Mouse (Mus musculus): ENCODE measurements at regions not wholly inside any gene's neighbourhood (a gene's known extent, or its start where the extent isn't known, plus 50 kb on each side); places are given as distances from the start of the nearest gene placed in this dataset.

GRCm38 (mm10) chr2:133614672-133615071 is 62.7 kb downstream of the Bmp2 start:
- DNase-seq (ENCODE audit: low spot score) (peak; percentile 82), ATAC-seq (replicated peaks; ENCODE audit: insufficient number of reproducible peaks, low FRiP score, low TSS enrichment, low read depth) (0 out of 2 replicates have a peak, but pooled peaks have one; percentile 56)
- Histone ChIP-seq H3K27me3 (ENCODE audit: control insufficient read depth, insufficient read depth, low read length) (no peaks in the 10 kb centered on the region), H3K27ac (replicated peaks; ENCODE audit: low read depth, low read length) (no peak overlapping the region), H3K4me2 (ENCODE audit: low read depth, low read length) (no peak overlapping the region), H3K36me3 (replicated peaks; ENCODE audit: control insufficient read depth, insufficient read depth, low read depth, low read length) (no peaks in the 10 kb centered on the region), H3K4me1 (ENCODE audit: control insufficient read depth, insufficient read depth, low read length) (no peaks in the 10 kb centered on the region), H3K4me3 (ENCODE audit: low read depth, low read length) (no peak overlapping the region), H3K9ac (replicated peaks; ENCODE audit: low read length) (no peak overlapping the region), H3K9me3 (replicated peaks; ENCODE audit: control insufficient read depth, low read length) (no peaks in the 10 kb centered on the region)
- WGBS, result 31% methylated on average over 4 of the region's 4 CpGs

DNA sequence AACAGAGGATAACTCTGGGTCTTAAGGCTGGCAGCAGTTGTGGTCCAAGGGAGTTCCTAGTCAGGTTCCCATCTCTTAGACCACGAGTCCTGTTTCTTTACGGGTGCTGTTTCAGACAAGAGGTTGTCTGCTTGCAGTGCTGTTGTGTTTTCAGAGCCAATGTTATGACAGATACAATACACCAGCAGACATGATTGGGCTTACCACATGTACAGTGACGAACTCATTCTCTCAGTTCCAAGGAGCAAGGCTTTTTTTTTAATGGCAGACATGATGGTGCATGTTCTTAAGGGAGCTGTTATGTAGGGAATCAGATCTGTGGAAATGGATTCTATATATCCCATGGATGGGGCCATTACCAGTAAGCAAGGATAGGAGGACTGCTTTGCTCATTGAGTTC is 63.3 kb downstream of the Bmp2 start:
- Histone ChIP-seq H3K9me3 (replicated peaks; ENCODE audit: control insufficient read depth, low read length) (no peaks in the 10 kb centered on the region), H3K4me3 (ENCODE audit: low read depth, low read length) (no peak overlapping the region), H3K4me2 (ENCODE audit: low read depth, low read length) (no peak overlapping the region), H3K4me1 (ENCODE audit: control insufficient read depth, insufficient read depth, low read length) (no peaks in the 10 kb centered on the region), H3K27me3 (ENCODE audit: control insufficient read depth, insufficient read depth, low read length) (no peaks in the 10 kb centered on the region), H3K36me3 (replicated peaks; ENCODE audit: control insufficient read depth, insufficient read depth, low read depth, low read length) (no peaks in the 10 kb centered on the region), H3K9ac (replicated peaks; ENCODE audit: low read length) (no peak overlapping the region), H3K27ac (replicated peaks; ENCODE audit: low read depth, low read length) (no peak overlapping the region)
- DNase-seq (ENCODE audit: low spot score) (no peak), ATAC-seq (replicated peaks; ENCODE audit: insufficient number of reproducible peaks, low FRiP score, low TSS enrichment, low read depth) (no peak)
- 84% methylated on average over 3 of the region's 3 CpGs for WGBS

DNA sequence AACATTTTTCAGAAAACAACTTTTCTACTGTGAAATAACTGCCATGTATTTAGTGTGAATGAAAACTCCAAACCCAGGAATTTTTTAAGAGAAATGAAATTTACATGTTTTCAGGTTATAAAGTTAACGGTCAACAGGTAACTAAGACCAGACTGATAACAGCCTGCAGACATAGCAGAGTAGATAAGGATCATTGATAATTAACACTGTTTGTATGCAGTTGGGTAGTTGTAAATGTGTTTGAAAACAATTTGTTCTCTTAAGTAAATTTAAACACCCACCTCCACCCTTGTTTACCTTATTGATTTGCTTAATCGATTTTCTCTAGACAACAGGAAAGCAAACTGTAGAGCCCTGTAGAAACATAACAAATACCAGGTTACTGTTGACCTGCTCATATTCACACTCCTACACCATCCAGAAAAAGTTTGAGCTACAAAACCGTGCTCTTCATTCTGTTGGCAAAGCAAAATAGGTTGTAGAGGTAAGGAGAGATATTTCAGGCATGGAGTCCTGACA is 65.4 kb downstream of the Bmp2 start:
- Histone ChIP-seq H3K4me3 (ENCODE audit: low read depth, low read length) (no peak overlapping the region), H3K27ac (replicated peaks; ENCODE audit: low read depth, low read length) (no peak overlapping the region), H3K4me1 (ENCODE audit: control insufficient read depth, insufficient read depth, low read length) (no peaks in the 10 kb centered on the region), H3K9me3 (replicated peaks; ENCODE audit: control insufficient read depth, low read length) (no peaks in the 10 kb centered on the region), H3K27me3 (ENCODE audit: control insufficient read depth, insufficient read depth, low read length) (no peaks in the 10 kb centered on the region), H3K4me2 (ENCODE audit: low read depth, low read length) (no peak overlapping the region), H3K9ac (replicated peaks; ENCODE audit: low read length) (no peak overlapping the region), H3K36me3 (replicated peaks; ENCODE audit: control insufficient read depth, insufficient read depth, low read depth, low read length) (no peaks in the 10 kb centered on the region)
- WGBS, result 73% methylated on average over 3 of the region's 3 CpGs
- DNase-seq (ENCODE audit: low spot score) (no peak), ATAC-seq (replicated peaks; ENCODE audit: insufficient number of reproducible peaks, low FRiP score, low TSS enrichment, low read depth) (no peak)

- no peak overlapping the region for H3K9ac ChIP-seq (replicated peaks; ENCODE audit: low read length)
- 23% methylated on average over 2 of the region's 2 CpGs for WGBS
- H3K27me3 ChIP-seq (ENCODE audit: control insufficient read depth, insufficient read depth, low read length), result no peaks in the 10 kb centered on the region
- no peaks in the 10 kb centered on the region for H3K36me3 ChIP-seq (replicated peaks; ENCODE audit: control insufficient read depth, insufficient read depth, low read depth, low read length)
- DNase-seq (ENCODE audit: low spot score), result no peak
- no peak overlapping the region for H3K4me2 ChIP-seq (ENCODE audit: low read depth, low read length)
- no peaks in the 10 kb centered on the region for H3K4me1 ChIP-seq (ENCODE audit: control insufficient read depth, insufficient read depth, low read length)
- H3K4me3 ChIP-seq (ENCODE audit: low read depth, low read length), result no peak overlapping the region
- no peaks in the 10 kb centered on the region for H3K9me3 ChIP-seq (replicated peaks; ENCODE audit: control insufficient read depth, low read length)
- no peak for ATAC-seq (replicated peaks; ENCODE audit: insufficient number of reproducible peaks, low FRiP score, low TSS enrichment, low read depth)
- H3K27ac ChIP-seq (replicated peaks; ENCODE audit: low read depth, low read length), result no peak overlapping the region
These were observed 70.6 kb downstream of the Bmp2 start for GRCm38 (mm10) chr2:133622523-133622922.

DNA sequence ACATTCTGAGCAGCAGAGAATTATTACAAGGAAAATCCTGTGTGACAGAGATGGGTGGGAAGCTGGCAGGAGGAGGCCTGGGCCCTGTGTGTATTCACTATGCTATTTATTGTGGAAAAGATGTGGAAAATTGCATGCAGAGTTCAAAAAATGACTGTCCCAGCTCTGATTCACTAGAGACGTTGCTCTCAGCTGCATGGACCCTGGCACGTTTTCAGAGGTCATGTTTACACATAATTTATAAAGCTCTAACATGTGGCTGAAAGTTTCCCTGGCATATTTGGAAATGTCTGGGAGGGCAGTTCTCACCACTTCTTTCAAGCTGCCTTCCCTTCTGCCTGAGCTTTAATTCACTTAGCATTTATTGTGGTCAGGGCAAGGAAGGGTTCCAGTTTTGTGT is 73.6 kb downstream of the Bmp2 start:
- no peak overlapping the region for H3K4me2 ChIP-seq (ENCODE audit: low read depth, low read length)
- no peak for ATAC-seq (replicated peaks; ENCODE audit: insufficient number of reproducible peaks, low FRiP score, low TSS enrichment, low read depth)

GRCm38 (mm10) chr2:133628874-133629273 is 76.9 kb downstream of the Bmp2 start:
- 78% methylated on average over 6 of the region's 6 CpGs for WGBS
- H3K9me3 ChIP-seq (replicated peaks; ENCODE audit: control insufficient read depth, low read length), result no peaks in the 10 kb centered on the region
- DNase-seq (ENCODE audit: low spot score), result no peak
- no peak for ATAC-seq (replicated peaks; ENCODE audit: insufficient number of reproducible peaks, low FRiP score, low TSS enrichment, low read depth)
- H3K27me3 ChIP-seq (ENCODE audit: control insufficient read depth, insufficient read depth, low read length), result no peaks in the 10 kb centered on the region
- no peak overlapping the region for H3K9ac ChIP-seq (replicated peaks; ENCODE audit: low read length)
- no peak overlapping the region for H3K4me3 ChIP-seq (ENCODE audit: low read depth, low read length)
- no peaks in the 10 kb centered on the region for H3K4me1 ChIP-seq (ENCODE audit: control insufficient read depth, insufficient read depth, low read length)
- H3K36me3 ChIP-seq (replicated peaks; ENCODE audit: control insufficient read depth, insufficient read depth, low read depth, low read length), result no peaks in the 10 kb centered on the region
- H3K27ac ChIP-seq (replicated peaks; ENCODE audit: low read depth, low read length), result no peak overlapping the region
- H3K4me2 ChIP-seq (ENCODE audit: low read depth, low read length), result no peak overlapping the region

More for the DNA sequence above, 73.6 kb downstream of the Bmp2 start:
- Histone ChIP-seq H3K4me1 (ENCODE audit: control insufficient read depth, insufficient read depth, low read length) (no peaks in the 10 kb centered on the region), H3K9ac (replicated peaks; ENCODE audit: low read length) (no peak overlapping the region), H3K27me3 (ENCODE audit: control insufficient read depth, insufficient read depth, low read length) (no peaks in the 10 kb centered on the region), H3K9me3 (replicated peaks; ENCODE audit: control insufficient read depth, low read length) (no peaks in the 10 kb centered on the region), H3K36me3 (replicated peaks; ENCODE audit: control insufficient read depth, insufficient read depth, low read depth, low read length) (no peaks in the 10 kb centered on the region), H3K27ac (replicated peaks; ENCODE audit: low read depth, low read length) (no peak overlapping the region), H3K4me3 (ENCODE audit: low read depth, low read length) (no peak overlapping the region)
- DNase-seq (ENCODE audit: low spot score), result no peak
- 42% methylated on average over 2 of the region's 2 CpGs for WGBS

- DNase-seq (ENCODE audit: low spot score) (peak; percentile 76), ATAC-seq (replicated peaks; ENCODE audit: insufficient number of reproducible peaks, low FRiP score, low TSS enrichment, low read depth) (peak; percentile 61; the same call in 1 of the 2 replicates)
- H3K36me3 ChIP-seq (replicated peaks; ENCODE audit: control insufficient read depth, insufficient read depth, low read depth, low read length), result no peaks in the 10 kb centered on the region
These were observed 83.5 kb downstream of the Bmp2 start for GRCm38 (mm10) chr2:133635434-133635833.

GRCm38 (mm10) chr2:133649874-133650481 is 98.0 kb downstream of the Bmp2 start:
- no peaks in the 10 kb centered on the region for H3K9me3 ChIP-seq (replicated peaks; ENCODE audit: control insufficient read depth, low read length)
- no peak overlapping the region for H3K27ac ChIP-seq (replicated peaks; ENCODE audit: low read depth, low read length)
- ATAC-seq (replicated peaks; ENCODE audit: insufficient number of reproducible peaks, low FRiP score, low TSS enrichment, low read depth) (no peak), DNase-seq (ENCODE audit: low spot score) (no peak)
- no peaks in the 10 kb centered on the region for H3K4me1 ChIP-seq (ENCODE audit: control insufficient read depth, insufficient read depth, low read length)
- H3K27me3 ChIP-seq (ENCODE audit: control insufficient read depth, insufficient read depth, low read length), result no peaks in the 10 kb centered on the region
- no peak overlapping the region for H3K4me2 ChIP-seq (ENCODE audit: low read depth, low read length)
- no peak overlapping the region for H3K4me3 ChIP-seq (ENCODE audit: low read depth, low read length)
- no peaks in the 10 kb centered on the region for H3K36me3 ChIP-seq (replicated peaks; ENCODE audit: control insufficient read depth, insufficient read depth, low read depth, low read length)
- WGBS, result 88% methylated on average over 6 of the region's 6 CpGs
- no peak overlapping the region for H3K9ac ChIP-seq (replicated peaks; ENCODE audit: low read length)

More at GRCm38 (mm10) chr2:133635434-133635833, 83.5 kb downstream of the Bmp2 start:
- Histone ChIP-seq H3K4me3 (ENCODE audit: low read depth, low read length) (no peak overlapping the region), H3K4me1 (ENCODE audit: control insufficient read depth, insufficient read depth, low read length) (no peaks in the 10 kb centered on the region), H3K9me3 (replicated peaks; ENCODE audit: control insufficient read depth, low read length) (no peaks in the 10 kb centered on the region), H3K9ac (replicated peaks; ENCODE audit: low read length) (no peak overlapping the region), H3K27ac (replicated peaks; ENCODE audit: low read depth, low read length) (no peak overlapping the region), H3K4me2 (ENCODE audit: low read depth, low read length) (no peak overlapping the region), H3K27me3 (ENCODE audit: control insufficient read depth, insufficient read depth, low read length) (no peaks in the 10 kb centered on the region)
- WGBS, result 11% methylated on average over 1 of the region's 1 CpGs
